Mouse (Mus musculus) WW6 (cell line): ENCODE data around the gene 1700024B05Rik.
"Not testable (repeated sequence)": the region's sequence is repeated elsewhere in the genome, so short reads cannot be mapped to it uniquely, and the experiment has no call there.

ENCODE experiments used
- DNase-seq: peaks from one replicate; pipeline ENCODE4 v3.0.0-alpha.2; 2013; ENCODE audit warnings: low read depth, low spot score

The 1700024B05Rik gene

DNA sequence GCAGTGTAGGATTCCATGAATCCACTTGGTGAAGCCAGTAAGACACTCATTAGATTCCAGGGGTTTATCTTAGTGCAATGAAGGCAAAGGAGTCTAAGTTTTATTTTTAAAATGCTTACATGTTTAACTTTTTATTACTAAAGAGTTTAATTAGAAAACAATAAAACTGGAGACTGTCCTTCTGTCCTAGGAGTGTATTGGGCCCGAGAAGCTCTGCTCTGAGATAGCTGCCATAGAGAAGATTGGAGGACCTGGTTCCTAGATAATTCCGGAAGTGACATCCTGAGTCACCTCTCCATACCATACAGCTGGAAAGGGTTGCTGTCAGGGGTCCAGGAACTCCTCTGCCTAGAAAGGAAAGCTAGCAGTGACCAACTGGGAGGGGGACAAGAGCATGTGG, at the start of gene 1700024B05Rik:
TSS of gene 1700024B05Rik (plus strand) at position 301 of the 400 bp plus-strand sequence.
- not testable (repeated sequence) for DNase-seq

DNA sequence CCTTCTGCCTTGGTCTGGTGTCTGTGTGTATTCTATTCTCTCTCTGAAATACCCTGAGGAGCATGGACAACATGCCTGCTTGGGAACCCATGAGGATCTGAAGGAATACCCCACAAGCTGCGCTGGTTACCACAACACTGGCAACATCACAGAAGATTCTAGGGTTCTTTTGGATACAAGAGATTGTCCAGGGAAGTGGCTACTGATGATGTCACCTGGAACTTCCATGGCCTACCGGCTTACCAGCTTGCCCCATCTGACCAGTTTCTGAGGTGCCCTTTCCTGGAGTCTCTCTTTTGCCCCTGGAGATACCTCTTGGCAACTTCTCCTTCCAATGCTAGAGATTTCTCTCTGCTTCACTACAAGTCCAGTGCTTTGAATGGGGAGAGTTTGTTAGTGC, 36.6 kb upstream of the 1700024B05Rik start, which contains the start of gene Gm7980:
TSS of gene Gm7980 (minus strand) at position 101 of the 400 bp plus-strand sequence.
- DNase-seq, result not testable (repeated sequence)

DNA sequence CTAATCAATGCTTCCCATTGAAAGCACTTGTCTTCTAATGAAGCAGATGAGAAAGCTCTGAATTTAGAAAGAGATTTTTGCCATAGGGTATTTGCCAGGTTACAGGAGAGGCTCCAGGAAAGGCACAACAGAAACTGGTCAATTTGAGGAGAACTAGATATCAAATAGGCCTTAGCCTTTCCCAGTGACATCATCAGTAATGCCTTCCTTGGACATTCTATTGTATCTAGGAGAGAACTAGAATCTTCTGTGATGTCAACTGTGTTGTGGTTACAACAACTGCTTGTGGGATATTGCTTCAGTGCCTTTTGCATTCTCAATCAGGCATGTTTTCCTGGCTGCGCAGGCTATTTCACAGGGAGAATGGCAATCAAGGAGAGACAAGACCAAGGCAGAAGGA, 19.1 kb upstream of the 1700024B05Rik start, which contains the start of gene 1700049E17Rik1:
TSS of gene 1700049E17Rik1 (plus strand) at position 301 of the 400 bp plus-strand sequence.
- DNase-seq, result not testable (repeated sequence)

DNA sequence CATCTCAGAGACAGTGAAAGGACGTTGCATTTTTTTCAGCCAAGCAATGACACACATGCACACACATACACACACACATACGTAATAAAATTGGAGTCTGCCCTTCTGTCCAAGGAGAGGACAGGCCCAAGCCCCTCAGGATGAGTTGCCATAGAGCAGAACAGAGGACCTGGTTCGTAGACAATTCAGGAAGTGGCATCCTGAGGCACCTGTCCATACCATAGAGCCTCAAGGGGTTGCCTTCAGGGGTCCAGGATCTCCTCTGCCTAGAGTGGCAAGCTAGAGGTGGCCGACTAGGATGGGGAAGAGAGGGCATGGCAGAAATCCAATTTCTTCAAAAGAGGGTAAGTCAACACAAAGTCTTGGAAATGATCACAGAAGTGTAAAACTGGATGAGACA, 20.3 kb downstream of the 1700024B05Rik start:
- not testable (repeated sequence) for DNase-seq

DNA sequence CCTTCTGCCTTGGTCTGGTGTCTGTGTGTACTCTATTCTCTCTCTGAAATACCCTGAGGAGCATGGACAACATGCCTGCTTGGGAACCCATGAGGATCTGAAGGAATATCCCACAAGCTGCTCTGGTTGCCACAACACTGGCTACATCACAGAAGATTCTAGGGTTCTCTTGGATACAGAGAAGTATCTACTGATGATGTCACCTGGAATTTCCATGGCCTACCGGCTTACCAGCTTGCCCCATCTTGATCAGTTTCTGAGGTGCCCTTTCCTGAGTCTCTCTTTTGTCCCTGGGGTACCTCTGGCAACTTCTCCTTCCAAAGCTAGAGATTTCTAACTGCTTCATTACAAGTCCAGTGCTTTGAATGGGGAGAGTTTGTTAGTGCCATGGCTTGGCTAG, 24.0 kb downstream of the 1700024B05Rik start, which contains the start of gene Gm6401:
TSS of gene Gm6401 (minus strand) at position 101 of the 400 bp plus-strand sequence.
- not testable (repeated sequence) for DNase-seq

DNA sequence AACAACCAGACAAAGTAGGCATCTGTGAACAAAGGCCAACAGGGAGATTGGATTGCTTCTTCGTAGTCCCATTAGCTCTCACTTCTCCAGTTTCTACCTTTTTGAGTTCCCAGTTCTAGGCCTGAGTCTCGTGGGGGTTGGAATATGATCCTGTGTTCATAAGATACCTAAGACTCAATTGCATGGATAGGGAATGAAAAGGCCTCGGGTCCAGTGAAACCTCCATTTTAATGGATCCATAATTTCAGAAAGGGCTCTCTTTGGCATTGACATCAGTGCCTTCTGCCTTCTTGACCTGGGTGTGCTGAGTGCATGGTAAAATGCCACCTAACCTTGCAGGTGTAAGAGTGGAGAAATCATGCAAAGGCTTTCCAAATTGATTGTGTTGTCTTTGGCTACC, 24.8 kb downstream of the 1700024B05Rik start:
- not testable (repeated sequence) for DNase-seq

DNA sequence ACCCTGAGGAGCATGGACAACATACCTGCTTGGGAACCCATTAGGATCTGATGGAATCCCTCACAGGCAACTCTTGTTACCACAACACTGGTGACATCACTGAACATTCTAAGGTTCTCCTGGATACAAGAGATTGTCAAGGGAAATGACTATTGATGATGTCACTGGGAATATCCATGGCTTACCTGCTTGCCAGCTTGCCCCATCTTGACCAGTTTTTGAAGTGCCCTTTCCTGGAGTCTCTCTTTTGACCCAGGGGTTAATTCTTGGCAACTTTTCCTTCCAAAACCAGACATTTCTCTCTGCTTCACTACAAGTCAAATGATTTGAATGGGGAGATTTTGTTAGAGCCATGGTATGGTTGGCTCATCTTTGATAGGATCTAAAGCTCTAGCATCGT, 39.4 kb downstream of the 1700024B05Rik start, which contains the start of gene Gm3543:
TSS of gene Gm3543 (minus strand) at position 101 of the 400 bp plus-strand sequence.
- not testable (repeated sequence) for DNase-seq
